Mouse (Mus musculus) heart, embryonic 14.5 days (tissue): ENCODE data around the gene Ccdc13. TPM values are rescaled to one million over a fixed set of nuclear protein-coding genes. Genes with fewer than 3 reads are reported as not detected.

Experiments
- ATAC-seq: fragments of 200-750 bp; cut with Nextera tagmentation; 2 replicates; pipeline ENCODE4 v1.8.0; 2017; ENCODE audit warnings: low read depth, moderate TSS enrichment; ENCODE audit not compliant: insufficient number of reproducible peaks, insufficient read depth, low FRiP score
- H3K27ac ChIP-seq, 2 experiments: fragments of 200-500 bp in 1 of 2; fragments of 300-500 bp in 1 of 2; sonication (generic) in 1 of 2; replicated peaks in 1 of 2; 2 replicates each; pipeline ENCODE4 v1.5.1; 2012 to 2014; ENCODE audit warnings: low read depth in 2 of 2, low read length in 2 of 2, control low read depth in 1 of 2, mild to moderate bottlenecking in 1 of 2, mixed read lengths in 1 of 2; ENCODE audit not compliant: control insufficient read depth in 1 of 2, insufficient read depth in 1 of 2
- H3K27me3 ChIP-seq: fragments of 300-500 bp; sonication (generic); 2 replicates; pipeline ENCODE4 v1.6.1; 2014; ENCODE audit warnings: mild to moderate bottlenecking, low read length, control low read depth; ENCODE audit not compliant: control insufficient read depth, insufficient read depth
- H3K36me3 ChIP-seq: fragments of 300-500 bp; sonication (generic); 2 replicates; pipeline ENCODE4 v1.6.1; 2014; ENCODE audit warnings: mild to moderate bottlenecking, control low read depth, low read length, mixed read lengths; ENCODE audit not compliant: control insufficient read depth, insufficient read depth
- H3K4me1 ChIP-seq, 2 experiments: fragments of 200-500 bp in 1 of 2; fragments of 300-500 bp in 1 of 2; sonication (generic) in 1 of 2; 2 replicates each; pipeline ENCODE4 v1.6.1; 2012 to 2014; ENCODE audit warnings: low read length in 2 of 2, control low read depth in 1 of 2, mixed read lengths in 1 of 2; ENCODE audit not compliant: control insufficient read depth in 2 of 2, insufficient read depth in 2 of 2
- H3K4me2 ChIP-seq: fragments of 300-500 bp; sonication (generic); 2 replicates; pipeline ENCODE4 v1.6.1; 2014; ENCODE audit warnings: mild to moderate bottlenecking, low read length
- H3K4me3 ChIP-seq, 2 experiments: fragments of 200-500 bp in 1 of 2; fragments of 300-500 bp in 1 of 2; sonication (generic) in 1 of 2; 2 replicates each; pipeline ENCODE4 v1.5.1; 2012 to 2014; ENCODE audit warnings: low read length in 2 of 2, mild to moderate bottlenecking in 2 of 2, control low read depth in 1 of 2, low read depth in 1 of 2, moderate library complexity in 1 of 2; ENCODE audit not compliant: control insufficient read depth in 1 of 2, insufficient read depth in 1 of 2
- H3K9ac ChIP-seq: fragments of 300-500 bp; sonication (generic); 2 replicates; pipeline ENCODE4 v1.6.1; 2014; ENCODE audit warnings: mild to moderate bottlenecking, low read length
- H3K9me3 ChIP-seq: fragments of 300-500 bp; sonication (generic); 2 replicates; pipeline ENCODE4 v1.6.1; 2016; ENCODE audit warnings: low read length, control low read depth; ENCODE audit not compliant: control insufficient read depth
- WGBS: fragments of 180-500 bp; shearing (Covaris S2); extraction: QIAGEN DNeasy Blood & Tissue Kit; methylation state at CpG from one replicate; pipeline ENCODE4 v1.1.7; 2014; 5-methylcytosine and 5-hydroxymethylcytosine counted together
- polyA plus RNA-seq: library from polyadenylated mRNA; unstranded; fragments of >200 nt; fragmentation: Nextera tagmentation; extraction: Ambion mirVana; gene quantifications from 2 replicates; pipeline ENCODE4 v1.2.1, GENCODE M21; 2014

Gene Ccdc13
- polyA plus RNA-seq, 1 experiment from 2014 or later: 0.27 TPM

DNA sequence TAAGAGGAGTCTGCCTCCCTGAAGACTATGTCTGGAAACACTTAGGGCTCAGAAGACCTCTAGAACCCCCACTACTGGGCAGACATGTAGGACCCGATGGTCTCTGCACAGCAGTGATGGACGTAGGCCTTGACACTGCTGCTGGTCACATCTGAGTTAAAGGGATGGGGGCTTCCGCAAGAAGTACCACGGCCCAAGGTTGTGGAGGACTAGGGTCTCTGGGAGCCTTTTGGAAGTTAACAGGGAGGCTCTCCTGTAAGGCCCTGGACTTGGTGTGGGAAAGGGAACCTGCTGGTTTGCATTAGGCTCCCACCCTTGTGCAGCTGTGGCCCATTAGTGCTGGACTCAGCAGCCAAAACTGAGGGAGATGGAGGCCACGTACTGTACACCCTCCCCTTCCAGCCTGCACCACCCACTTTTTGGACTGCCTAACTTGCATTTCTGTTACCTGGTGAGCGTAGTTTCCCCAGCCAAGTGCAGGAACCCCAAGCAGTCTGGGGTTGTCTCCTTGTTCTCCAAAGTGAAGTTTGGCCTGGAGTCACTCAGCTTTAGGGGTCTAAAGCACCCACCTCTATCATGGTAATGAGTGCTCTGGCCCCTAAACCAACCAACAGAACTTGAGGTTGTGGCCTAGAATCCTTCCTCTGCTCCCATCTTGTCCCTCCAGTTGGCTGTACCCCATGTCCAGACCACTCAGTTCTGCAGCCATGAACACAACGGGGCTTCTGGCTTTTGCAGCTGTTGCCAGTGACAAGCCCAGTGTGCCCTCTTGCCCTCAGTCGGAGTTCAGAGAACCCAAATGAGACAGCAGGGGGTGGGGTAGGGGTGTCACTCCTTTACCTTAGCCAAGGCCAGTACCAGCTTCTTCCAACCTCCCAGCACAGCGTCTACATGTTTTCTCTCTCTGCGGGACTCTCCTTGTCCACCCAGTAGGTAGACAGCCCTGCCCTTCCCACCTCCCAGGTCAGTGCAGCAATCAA is 81.1 kb downstream of the Ccdc13 start:
- Histone ChIP-seq H3K4me2 (peak overlapping the region; percentile 78), H3K4me1 (peaks cover 15 to 30% of the 10 kb centered on the region in 2 experiments), H3K27me3 (no peaks in the 10 kb centered on the region), H3K27ac (peak overlapping the region in 1 of 2 experiments; percentile 97; a peak in 2 of 4 replicates), H3K9ac (peak overlapping the region; percentile 97), H3K36me3 (peaks cover 48% of the 10 kb centered on the region), H3K4me3 (peak overlapping the region; percentile 83 to 86; a peak in 3 of 4 replicates), H3K9me3 (no peaks in the 10 kb centered on the region)
- 55% methylated on average over 10 of the region's 10 CpGs for WGBS
- no peak for ATAC-seq

DNA sequence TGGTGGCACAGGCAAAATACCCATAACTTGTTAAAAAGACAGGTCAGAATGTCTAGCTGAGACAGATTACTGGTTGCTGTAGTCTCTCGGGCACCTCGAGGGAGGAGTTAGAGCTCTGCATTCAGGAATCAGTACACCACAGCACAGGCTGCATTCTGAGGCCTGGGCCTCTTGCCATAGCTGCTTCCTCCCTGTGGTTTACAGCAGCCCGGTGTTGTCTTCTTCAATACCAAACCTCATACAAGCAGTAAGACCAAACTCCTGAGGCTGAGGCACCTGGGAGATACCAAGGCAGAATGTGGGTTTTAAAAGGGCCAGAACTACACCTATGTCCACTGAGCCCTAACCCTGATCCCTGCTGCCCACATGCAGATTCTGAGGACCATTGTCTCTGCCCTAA is 81.8 kb downstream of the Ccdc13 start:
- no peak for ATAC-seq
- Histone ChIP-seq H3K27me3 (no peaks in the 10 kb centered on the region), H3K9ac (peak overlapping the region; percentile 17; the same call in 1 of the 2 replicates), H3K36me3 (peaks cover 49% of the 10 kb centered on the region), H3K27ac (no peak overlapping the region; a peak in 1 of 4 replicates), H3K4me3 (no peak overlapping the region), H3K9me3 (no peaks in the 10 kb centered on the region), H3K4me1 (peaks cover 15 to 30% of the 10 kb centered on the region in 2 experiments), H3K4me2 (no peak overlapping the region)
- 64% methylated on average over 3 of the region's 3 CpGs for WGBS

DNA sequence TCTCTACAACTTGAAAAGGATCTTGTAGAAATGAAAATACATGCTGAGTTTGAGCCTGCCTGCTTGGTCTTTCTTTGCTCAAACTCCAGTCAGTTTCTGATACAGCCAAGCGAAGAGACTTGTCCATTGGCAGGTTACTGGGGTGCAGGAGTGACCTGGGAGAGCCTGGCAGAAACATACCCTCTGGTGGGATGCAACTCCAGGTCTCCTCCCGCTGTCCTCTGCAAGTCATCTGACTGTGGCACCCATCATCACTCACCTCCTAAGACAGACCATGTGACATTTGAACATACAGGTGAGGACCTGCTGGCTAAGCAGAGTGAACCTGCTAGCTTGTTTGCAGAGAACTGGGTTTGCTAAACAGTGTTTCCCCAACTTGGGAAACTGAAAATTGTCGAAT is 82.5 kb downstream of the Ccdc13 start:
- no peak for ATAC-seq
- Histone ChIP-seq H3K27ac (no peak overlapping the region), H3K4me3 (no peak overlapping the region), H3K4me2 (no peak overlapping the region), H3K27me3 (no peaks in the 10 kb centered on the region), H3K9ac (no peak overlapping the region), H3K9me3 (no peaks in the 10 kb centered on the region), H3K36me3 (peaks cover 52% of the 10 kb centered on the region), H3K4me1 (peaks cover 15 to 25% of the 10 kb centered on the region in 2 experiments)
- 81% methylated on average over 3 of the region's 3 CpGs for WGBS

DNA sequence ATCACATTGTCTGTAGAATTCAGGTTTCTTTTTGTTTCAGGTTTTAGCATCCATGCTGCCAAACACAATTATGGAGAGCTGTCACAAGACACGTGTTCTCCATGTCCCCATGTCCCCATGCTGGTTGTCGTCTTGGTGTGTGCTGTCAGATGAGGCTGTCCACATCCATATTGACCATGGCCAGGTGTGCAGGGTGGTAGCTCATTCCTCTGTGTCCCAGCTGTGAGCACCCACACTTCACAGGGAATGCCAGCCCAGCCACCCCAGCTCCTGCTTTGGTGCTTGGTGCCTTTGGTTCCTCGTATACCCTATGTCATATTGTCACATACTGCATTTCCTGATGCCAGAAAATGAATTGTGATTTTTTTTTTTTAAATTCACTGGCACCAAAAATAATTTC is 84.6 kb downstream of the Ccdc13 start:
- no peak overlapping the region for H3K9ac ChIP-seq
- H3K9me3 ChIP-seq: no peaks in the 10 kb centered on the region
- no peak overlapping the region for H3K27ac ChIP-seq
- H3K36me3 ChIP-seq: peaks cover 74% of the 10 kb centered on the region
- ATAC-seq: no peak
- H3K4me3 ChIP-seq: no peak overlapping the region
- H3K27me3 ChIP-seq: no peaks in the 10 kb centered on the region
- no peak overlapping the region for H3K4me2 ChIP-seq
- peaks cover 6 to 11% of the 10 kb centered on the region in 2 experiments for H3K4me1 ChIP-seq
- WGBS: 89% methylated on average over 3 of the region's 3 CpGs

DNA sequence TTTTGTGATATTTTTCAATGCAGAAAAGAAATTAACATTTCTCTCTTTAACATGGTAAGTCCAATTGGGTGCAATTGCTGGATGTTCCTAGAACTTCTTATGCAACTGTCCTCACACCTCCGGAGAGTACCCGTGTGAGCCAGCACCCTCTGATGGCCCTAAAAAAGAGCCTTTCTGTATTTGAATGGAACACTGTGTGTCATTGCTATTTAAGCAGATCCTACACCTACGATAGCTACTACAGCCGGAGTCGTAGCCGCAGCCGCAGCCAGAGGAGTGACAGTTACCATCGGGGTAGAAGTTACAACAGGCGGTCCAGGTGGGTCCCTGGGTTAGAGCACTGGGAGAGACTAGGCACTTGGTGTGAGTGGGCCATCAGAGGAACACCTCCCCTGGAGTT is 86.5 kb downstream of the Ccdc13 start:
- WGBS: 95% methylated on average over 9 of the region's 9 CpGs
- H3K36me3 ChIP-seq: peaks cover 92% of the 10 kb centered on the region
- no peak for ATAC-seq

More for the DNA sequence above, 86.5 kb downstream of the Ccdc13 start:
- Histone ChIP-seq H3K9ac (no peak overlapping the region), H3K4me3 (no peak overlapping the region), H3K9me3 (no peaks in the 10 kb centered on the region), H3K27me3 (no peaks in the 10 kb centered on the region), H3K27ac (no peak overlapping the region), H3K4me1 (no peaks in the 10 kb centered on the region; a peak in 1 of 4 replicates), H3K4me2 (no peak overlapping the region)

Other genes with a start within 250 kb of the Ccdc13 start
- gene Lyzl4, start 197.4 kb downstream of the Ccdc13 start, polyA plus RNA-seq: not detected in 2 replicates
- gene Vipr1, start 196.7 kb downstream of the Ccdc13 start, polyA plus RNA-seq: 0.11 and 0.16 TPM in 2 replicates
- gene Sec22c, start 134.0 kb downstream of the Ccdc13 start, polyA plus RNA-seq: 4.4 and 4.9 TPM in 2 replicates
- 227 and 237 TPM in 2 replicates for gene Ss18l2, start 129.1 kb downstream of the Ccdc13 start, polyA plus RNA-seq
- 48.7 and 50.4 TPM in 2 replicates for gene Nktr, start 120.3 kb downstream of the Ccdc13 start, polyA plus RNA-seq
- 14.0 and 16.5 TPM in 2 replicates for gene Zfp651, start 80.1 kb downstream of the Ccdc13 start, polyA plus RNA-seq
- 3.6 and 3.8 TPM in 2 replicates for gene Klhl40, start 61.9 kb downstream of the Ccdc13 start, polyA plus RNA-seq
- gene Hhatl, start 47.0 kb downstream of the Ccdc13 start, polyA plus RNA-seq: 17.8 and 18.6 TPM in 2 replicates
- 252 and 275 TPM in 2 replicates for gene Higd1a, start 18.9 kb upstream of the Ccdc13 start, polyA plus RNA-seq
- gene Ackr2, start 58.9 kb upstream of the Ccdc13 start, polyA plus RNA-seq: 1.2 and 1.3 TPM in 2 replicates
- not detected in 2 replicates for gene Cyp8b1, start 76.8 kb upstream of the Ccdc13 start, polyA plus RNA-seq
- 0.97 and 1.6 TPM in 2 replicates for gene Fam198a, start 111.5 kb upstream of the Ccdc13 start, polyA plus RNA-seq
- gene Pomgnt2, start 157.6 kb upstream of the Ccdc13 start, polyA plus RNA-seq: 10.5 and 12.1 TPM in 2 replicates